Mouse (Mus musculus): ENCODE results near the gene Rbp1.

GRCm38 (mm10) chr9:98374897-98375296 lies 47.9 kb upstream of the Rbp1 start:
- TF ChIP-seq HCFC1 (IDR thresholded peaks at IDR 0.05; ENCODE audit: borderline replicate concordance, insufficient read depth, low read length): no peak
- TF ChIP-seq ZC3H11A (IDR thresholded peaks at IDR 0.05; ENCODE audit: borderline replicate concordance, low read depth, low read length): no peak
- no peak for TF ChIP-seq MAFK (IDR thresholded peaks at IDR 0.05; ENCODE audit: insufficient read depth, low read depth, low read length)
- TF ChIP-seq CHD2 (IDR thresholded peaks at IDR 0.05; ENCODE audit: low read depth, low read length): no peak
- no peak for TF ChIP-seq ZNF384 (IDR thresholded peaks at IDR 0.05; ENCODE audit: low read depth, low read length)
